Mouse (Mus musculus) testis, adult 2 months (tissue): ENCODE data around the gene Tmem238. TPM values are rescaled to one million over a fixed set of nuclear protein-coding genes. Genes with fewer than 3 reads are reported as not detected.
"Not testable (repeated sequence)": the region's sequence is repeated elsewhere in the genome, so short reads cannot be mapped to it uniquely, and the experiment has no call there.

Experiments
- H3K27ac ChIP-seq: fragments of 200-500 bp; 2 replicates; pipeline ENCODE4 v1.5.1; 2012; ENCODE audit warnings: low read depth, low read length; ENCODE audit not compliant: control insufficient read depth, insufficient read depth
- H3K27me3 ChIP-seq: fragments of 200-500 bp; 2 replicates; pipeline ENCODE4 v1.6.1; 2012; ENCODE audit warnings: mild to moderate bottlenecking, low read length, moderate library complexity; ENCODE audit not compliant: control insufficient read depth, insufficient read depth
- H3K36me3 ChIP-seq: fragments of 200-500 bp; 2 replicates; pipeline ENCODE4 v1.6.1; 2012; ENCODE audit warnings: mild to moderate bottlenecking, low read length; ENCODE audit not compliant: control insufficient read depth, insufficient read depth
- H3K4me1 ChIP-seq: fragments of 200-500 bp; 2 replicates; pipeline ENCODE4 v1.6.1; 2012; ENCODE audit warnings: low read length; ENCODE audit not compliant: control insufficient read depth, insufficient read depth
- H3K4me3 ChIP-seq: fragments of 200-500 bp; 2 replicates; pipeline ENCODE4 v1.5.1; 2012; ENCODE audit warnings: low read depth, mild to moderate bottlenecking, low read length, moderate library complexity, mixed read lengths; ENCODE audit not compliant: control insufficient read depth
- CTCF ChIP-seq: fragments of 200-500 bp; IDR thresholded peaks from 2 replicates; pipeline ENCODE4 v1.5.1; 2012; ENCODE audit warnings: low read depth, mild to moderate bottlenecking, inconsistent platforms, low read length, moderate library complexity; ENCODE audit not compliant: control insufficient read depth, insufficient read depth, insufficient replicate concordance
- POLR2A ChIP-seq: fragments of 200-500 bp; IDR thresholded peaks from 2 replicates; pipeline ENCODE4 v1.6.1; 2012; ENCODE audit warnings: low read depth, mild to moderate bottlenecking, inconsistent platforms, low read length, moderate library complexity; ENCODE audit not compliant: control insufficient read depth
- polyA plus RNA-seq: library from polyadenylated mRNA; depleted of rRNA; stranded (reverse); fragments of >200 nt; gene quantifications from 2 replicates; pipeline ENCODE4 v1.2.3, GENCODE M21; 2012

Gene Tmem238
- polyA plus RNA-seq, 1 experiment, result 1.1 TPM

DNA sequence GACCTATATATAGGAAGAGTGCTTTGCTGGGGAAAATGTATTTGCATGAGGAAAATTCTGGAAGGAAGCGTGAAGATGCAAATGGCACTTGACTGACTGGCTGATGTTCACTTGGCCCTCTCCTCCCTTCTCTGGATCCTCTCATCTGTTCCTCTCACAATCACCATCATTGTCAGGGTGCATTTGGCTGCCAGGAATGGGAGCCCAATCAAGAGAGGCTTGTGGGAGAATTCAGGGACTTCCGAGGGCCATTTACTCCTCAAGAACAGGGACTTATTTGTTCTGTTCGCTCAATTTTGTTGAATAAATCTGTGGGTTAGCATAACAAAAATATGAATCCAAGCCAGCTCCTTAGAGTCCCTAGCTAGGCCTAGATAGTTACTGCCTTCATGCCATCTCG is 32.2 kb upstream of the Tmem238 start:
- Histone ChIP-seq H3K4me1 (no peaks in the 10 kb centered on the region), H3K4me3 (no peak overlapping the region), H3K36me3 (no peaks in the 10 kb centered on the region), H3K27me3 (no peaks in the 10 kb centered on the region), H3K27ac (no peak overlapping the region)
- TF ChIP-seq CTCF, result no peak
- no peak for TF ChIP-seq POLR2A

DNA sequence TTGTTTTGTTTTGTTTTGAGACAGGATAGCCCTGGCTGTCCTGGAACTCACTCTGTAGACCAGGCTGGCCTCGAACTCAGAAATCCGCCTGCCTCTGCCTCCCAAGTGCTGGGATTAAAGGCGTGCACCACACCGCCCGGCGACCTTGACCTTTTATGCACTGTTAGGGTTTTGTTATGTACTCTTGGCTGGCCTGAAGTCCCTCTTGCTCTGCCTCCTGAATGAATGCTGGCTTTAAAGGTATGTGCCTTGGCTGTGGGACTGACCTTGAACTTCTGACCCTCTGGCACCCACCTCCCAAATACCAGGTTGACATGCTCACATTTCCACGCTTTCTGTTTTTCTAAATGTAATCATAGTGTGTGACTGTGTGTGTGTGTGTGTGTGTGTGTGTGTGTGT is 31.5 kb upstream of the Tmem238 start:
- not testable (repeated sequence) for H3K4me1 ChIP-seq, H3K36me3 ChIP-seq, H3K27me3 ChIP-seq, H3K27ac ChIP-seq, H3K4me3 ChIP-seq

DNA sequence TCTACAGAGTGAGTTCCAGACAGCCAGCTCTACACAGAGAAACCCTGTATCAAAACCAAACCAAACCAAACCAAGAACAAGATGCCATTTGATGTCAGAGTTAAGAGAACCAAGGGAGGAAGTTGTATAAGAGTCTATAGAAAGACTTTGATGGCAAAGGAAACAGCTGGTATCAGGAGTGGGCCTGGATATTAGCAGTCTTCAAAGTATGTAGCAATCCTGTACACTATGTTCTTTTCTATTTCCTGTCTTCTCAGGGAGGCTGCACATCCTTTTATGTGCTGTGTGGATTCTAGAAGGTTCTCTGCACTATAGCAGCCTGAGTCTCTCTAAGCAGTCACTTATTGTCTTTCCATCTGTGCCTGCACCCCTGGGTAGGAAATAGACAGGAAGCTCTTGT is 27.1 kb upstream of the Tmem238 start:
- no peak for TF ChIP-seq POLR2A
- Histone ChIP-seq H3K27me3 (no peaks in the 10 kb centered on the region), H3K4me3 (no peak overlapping the region), H3K36me3 (peaks cover 4% of the 10 kb centered on the region), H3K27ac (no peak overlapping the region), H3K4me1 (no peaks in the 10 kb centered on the region)

DNA sequence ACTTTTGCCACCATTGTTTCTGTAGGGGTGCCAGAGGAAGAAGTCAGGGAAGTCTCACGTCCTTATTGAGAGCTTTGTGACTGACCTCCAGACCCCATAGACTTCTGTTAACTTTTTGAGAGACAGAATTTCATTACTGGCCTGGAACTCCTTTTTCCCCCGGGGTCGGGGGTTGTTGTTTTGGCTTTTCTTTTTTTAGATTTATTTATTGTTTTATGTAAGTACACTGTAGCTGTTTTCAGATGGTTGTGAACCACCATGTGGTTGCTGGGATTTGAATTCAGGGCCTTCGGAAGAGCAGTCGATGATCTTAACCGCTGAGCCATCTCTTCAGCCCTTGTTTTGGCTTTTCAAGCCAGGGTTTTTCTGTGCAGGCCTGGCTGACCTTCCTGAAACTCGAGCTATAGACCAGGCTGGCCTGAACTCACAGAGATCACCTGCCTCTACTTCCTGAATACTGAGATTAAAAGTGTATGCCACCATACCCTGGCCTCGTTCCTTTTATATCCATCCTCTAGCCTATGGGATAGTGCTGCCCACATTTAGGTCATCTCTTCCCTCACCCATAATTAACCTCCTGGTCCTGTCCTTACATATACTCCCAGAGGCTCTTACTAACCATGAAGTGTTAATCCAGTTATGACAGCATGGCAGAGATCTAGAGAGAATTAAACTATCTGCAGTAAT is 23.8 kb upstream of the Tmem238 start:
- Histone ChIP-seq H3K36me3 (peaks cover 8% of the 10 kb centered on the region), H3K4me3 (peak overlapping the region; percentile 95), H3K27ac (peak overlapping the region; percentile 100), H3K27me3 (no peaks in the 10 kb centered on the region), H3K4me1 (peaks cover 5% of the 10 kb centered on the region)
- TF ChIP-seq POLR2A (no peak), CTCF (no peak)

DNA sequence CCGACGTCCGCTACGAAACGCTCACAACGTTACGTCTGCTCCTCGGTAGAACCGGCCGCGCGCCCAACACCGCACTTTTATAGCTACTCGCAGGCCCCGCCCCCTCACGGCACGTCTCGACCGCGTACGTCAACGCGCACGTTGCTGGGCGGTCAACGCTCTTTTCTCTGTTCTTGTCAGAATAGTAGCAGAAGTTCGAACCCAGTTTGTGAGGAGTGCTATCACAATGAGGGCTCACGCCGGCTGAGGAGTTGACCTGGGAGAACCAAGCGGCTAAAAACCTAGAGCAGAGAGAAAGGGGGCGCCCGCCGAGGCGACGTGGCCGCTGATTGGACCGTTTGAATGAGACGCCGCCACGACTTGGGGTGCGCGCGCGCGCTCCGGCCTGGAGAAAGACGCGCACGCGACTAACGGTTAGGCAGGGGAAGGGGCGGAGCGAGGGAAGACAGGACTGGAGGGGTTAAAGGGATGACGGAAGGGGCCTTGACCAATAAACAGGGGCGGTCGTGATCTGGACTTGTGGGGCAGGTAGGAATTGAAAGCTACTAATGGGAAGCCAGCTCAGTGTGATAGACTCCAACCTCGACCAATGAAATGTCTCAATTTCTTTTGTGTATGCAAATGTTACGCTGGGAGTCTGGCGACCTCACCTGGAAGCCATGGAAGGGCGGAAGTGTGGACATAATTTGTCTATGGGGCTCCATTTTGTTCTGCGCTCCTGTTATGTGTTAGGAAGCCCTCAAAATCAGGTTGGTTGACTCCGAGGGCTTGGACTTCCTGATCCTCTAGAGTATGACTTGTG is 23.0 kb upstream of the Tmem238 start, which contains the start of gene Ube2s:
Ube2s (minus strand) TSS at position 288 of the 802 bp plus-strand sequence.
- Histone ChIP-seq H3K27ac (peak within 1 kb of the TSS; percentile 100), H3K4me1 (peaks cover 5% of the 10 kb centered on the region), H3K27me3 (no peaks in the 10 kb centered on the region), H3K4me3 (peak within 1 kb of the TSS; percentile 95), H3K36me3 (peaks cover 8% of the 10 kb centered on the region)
- TF ChIP-seq POLR2A (peak; percentile 95), CTCF (no peak)

DNA sequence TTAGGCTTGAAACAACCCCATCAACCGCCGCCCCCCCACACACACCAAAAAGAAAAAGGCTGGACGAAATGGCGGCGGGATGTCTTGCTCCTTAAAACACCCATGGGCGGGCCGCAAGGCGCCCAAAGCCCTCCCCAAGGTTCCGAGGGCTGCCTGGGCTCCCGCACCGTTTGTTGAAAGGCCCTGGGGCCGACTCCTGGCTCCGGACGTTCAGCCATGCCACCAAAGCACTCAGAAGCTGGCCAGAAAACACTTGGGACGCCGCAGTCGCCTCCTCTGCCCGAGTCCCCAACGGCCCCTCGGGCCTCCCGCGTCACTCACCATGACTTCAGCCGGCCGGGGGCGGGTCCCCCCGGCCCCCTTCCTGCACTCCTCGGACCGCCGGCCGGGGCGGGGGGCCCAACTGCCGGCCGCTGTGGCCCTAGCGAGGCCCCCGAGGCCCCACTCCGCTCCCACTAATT is 22.4 kb upstream of the Tmem238 start:
- Histone ChIP-seq H3K4me3 (peak overlapping the region; percentile 95), H3K36me3 (peaks cover 8% of the 10 kb centered on the region), H3K27ac (peak overlapping the region; percentile 100), H3K27me3 (no peaks in the 10 kb centered on the region), H3K4me1 (peaks cover 5% of the 10 kb centered on the region)
- TF ChIP-seq POLR2A (no peak), CTCF (no peak)

DNA sequence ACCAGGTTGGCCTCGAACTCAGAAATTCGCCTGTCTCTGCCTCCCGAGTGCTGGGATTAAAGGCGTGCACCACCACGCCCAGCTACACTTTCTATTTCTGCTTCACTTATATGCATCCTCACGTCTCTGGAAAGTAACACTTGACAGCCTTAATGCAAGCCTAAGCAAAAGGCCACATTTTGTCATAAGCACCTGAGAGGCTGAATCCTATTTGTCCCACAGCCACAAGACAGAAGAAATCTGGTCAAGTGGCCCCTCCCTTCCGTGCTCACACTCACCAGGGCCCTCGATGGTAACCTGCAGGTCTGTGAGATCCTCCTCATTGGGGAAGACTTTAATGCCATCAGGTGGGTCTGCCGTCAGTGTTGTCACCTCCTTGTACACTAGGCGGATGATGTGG is 21.7 kb upstream of the Tmem238 start:
- H3K36me3 ChIP-seq, H3K4me1 ChIP-seq, H3K27me3 ChIP-seq: not testable (repeated sequence)
- H3K27ac ChIP-seq, result peak overlapping the region; percentile 100
- H3K4me3 ChIP-seq, result peak overlapping the region; percentile 95
